Mouse (Mus musculus) cerebellum, adult 9-10 months (tissue): Measurements from ENCODE around the gene Itga8.
A peak's percentile ranks its signal among the peaks of the same experiment; 100 is the strongest.

Source experiments
- DNase-seq: peaks from one replicate; pipeline ENCODE4 v3.0.0; 2022

The Itga8 gene

DNA sequence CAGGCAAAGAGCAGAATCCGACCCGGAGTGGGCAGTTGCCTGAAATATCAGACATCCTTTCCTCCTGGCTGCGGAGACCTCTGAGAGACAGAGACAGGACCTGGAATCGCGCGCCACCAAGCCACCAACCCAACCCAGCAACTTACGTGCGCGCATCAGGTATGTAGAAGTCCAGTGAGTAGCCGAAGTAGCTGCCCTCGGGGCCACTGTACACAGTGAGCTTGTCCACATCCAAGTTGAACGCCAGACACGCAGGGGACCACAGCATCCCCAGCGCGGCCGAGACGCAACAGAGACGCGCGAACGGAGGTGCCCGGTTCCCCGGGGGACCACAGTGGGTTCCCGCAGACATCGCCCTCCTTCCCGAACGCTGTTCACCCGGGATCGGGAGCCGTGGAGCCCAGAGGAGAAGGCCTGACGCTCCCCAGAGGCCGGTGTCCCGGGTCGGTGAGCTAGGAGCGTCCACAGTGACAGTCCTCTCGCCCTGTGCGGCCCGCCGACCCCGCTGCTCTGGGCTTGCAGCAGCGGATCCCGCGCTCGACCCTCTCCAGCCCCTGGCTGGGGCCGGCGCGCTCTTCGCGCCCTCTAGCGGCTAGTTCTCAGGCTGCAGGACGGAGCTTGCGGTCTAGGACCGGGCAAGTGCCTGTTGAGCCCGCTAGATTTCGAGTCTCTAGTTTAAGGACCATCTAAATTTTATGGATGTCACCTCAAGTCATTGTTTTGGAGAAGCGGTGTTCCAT is at the start of gene Itga8:
Itga8 (minus strand) TSS at position 492 of the 740 bp plus-strand sequence.
- peak; percentile 28 for DNase-seq

DNA sequence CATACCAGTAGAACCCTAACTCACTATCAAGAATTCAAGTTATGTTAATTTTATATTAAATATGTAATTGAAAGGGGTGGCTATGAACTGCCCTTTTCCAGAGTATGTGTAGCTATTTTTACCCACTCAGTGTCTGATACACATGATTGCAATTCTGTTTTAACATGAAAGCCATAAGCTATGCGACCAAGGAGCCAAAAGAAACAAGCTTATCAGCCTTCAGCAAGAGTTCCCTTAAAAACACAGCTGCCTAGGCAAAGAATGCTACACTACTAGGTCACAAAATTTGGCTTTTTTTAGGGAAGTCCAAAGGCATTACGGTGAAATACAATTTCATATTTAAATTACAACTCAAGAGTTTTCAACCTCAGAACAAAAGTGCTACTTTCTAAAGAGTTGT is 47.2 kb upstream of the Itga8 start:
- DNase-seq = no peak

DNA sequence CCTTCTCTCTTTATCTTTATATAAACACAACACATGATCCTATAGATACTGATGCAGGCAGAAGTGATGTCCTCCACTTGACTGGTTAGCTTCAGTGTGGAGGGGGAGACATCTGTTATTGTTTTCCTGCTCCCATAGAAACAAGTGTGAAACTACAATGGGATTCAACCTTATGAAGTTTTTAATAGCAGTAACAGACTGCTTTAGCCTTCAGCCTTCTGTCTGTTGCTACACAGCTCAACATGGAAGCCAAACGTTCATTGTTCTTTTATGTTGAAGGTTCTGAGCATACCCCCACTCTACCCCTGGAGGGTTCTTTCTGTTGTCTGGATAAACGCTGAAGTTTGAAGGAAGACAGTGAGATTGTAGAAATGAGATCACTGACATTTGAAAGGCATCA is 30.2 kb upstream of the Itga8 start:
- DNase-seq = no peak

DNA sequence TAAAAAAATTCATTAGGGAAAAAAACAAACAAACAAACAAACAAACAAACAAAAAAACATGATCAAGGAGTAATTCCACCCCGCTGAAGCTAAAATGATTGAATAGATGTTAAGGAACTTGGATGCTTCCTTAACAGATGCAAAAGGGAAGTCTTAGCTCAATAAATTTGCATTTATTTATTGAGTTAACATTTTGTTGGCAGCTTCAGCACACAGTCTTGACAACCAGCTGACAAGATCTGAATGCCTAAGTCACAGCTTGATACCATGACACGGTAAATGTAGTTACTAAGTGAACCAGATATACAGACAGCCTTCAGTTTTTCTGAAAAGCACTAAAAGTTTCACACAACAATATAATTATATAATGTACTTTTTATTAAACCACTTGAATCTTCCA is 27.9 kb upstream of the Itga8 start:
- no peak for DNase-seq

DNA sequence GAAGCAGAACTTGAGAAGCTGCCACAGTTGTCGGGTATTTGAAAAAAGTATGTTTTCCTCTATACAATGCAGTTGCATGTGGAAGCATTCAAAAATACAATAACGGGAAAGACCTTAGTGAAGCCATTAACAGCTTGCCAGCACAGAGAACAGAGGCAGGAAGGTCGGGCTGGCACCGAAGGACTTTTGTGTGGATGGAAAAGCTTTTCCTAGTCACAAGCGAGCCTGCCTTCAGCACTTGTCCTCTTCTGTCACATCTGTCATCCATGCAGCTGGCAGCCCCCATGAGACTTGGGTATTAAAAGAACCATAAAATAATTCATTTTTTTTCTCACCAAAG is 27.3 kb upstream of the Itga8 start:
- DNase-seq = no peak

DNA sequence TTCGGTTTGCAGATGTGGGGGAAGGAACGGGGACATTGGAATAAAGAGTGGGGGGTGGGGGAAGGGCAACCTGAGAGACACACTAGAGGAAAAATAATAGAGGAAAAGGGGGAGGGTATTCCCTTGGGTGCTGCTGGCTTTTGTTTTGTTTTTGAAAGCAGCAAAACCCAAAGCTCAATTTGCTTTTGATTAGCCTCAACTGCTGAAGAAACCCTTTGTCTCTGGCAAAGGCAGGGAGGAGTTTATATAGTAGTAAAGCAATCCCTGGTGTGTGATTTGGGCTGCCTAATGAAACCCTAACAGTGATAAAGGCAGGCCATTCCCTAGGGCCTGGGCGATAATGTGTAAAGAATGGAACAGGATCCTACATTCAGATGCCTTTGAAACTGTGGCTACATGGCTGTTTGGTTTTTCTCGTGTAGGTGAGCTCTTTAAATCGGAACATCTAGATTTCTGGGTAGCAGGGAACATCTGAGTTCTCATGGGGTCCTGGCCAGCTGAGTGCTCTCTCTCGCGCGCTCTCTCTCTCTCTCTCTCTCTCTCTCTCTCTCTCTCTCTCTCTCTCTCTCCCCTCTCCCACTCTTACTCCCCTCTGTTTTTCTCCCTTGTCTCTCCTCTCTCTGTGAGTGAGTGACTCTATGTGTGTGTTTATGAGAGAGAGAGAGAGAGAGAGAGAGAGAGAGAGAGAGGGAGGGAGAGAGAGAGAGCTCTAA is 26.8 kb upstream of the Itga8 start:
- no peak for DNase-seq

DNA sequence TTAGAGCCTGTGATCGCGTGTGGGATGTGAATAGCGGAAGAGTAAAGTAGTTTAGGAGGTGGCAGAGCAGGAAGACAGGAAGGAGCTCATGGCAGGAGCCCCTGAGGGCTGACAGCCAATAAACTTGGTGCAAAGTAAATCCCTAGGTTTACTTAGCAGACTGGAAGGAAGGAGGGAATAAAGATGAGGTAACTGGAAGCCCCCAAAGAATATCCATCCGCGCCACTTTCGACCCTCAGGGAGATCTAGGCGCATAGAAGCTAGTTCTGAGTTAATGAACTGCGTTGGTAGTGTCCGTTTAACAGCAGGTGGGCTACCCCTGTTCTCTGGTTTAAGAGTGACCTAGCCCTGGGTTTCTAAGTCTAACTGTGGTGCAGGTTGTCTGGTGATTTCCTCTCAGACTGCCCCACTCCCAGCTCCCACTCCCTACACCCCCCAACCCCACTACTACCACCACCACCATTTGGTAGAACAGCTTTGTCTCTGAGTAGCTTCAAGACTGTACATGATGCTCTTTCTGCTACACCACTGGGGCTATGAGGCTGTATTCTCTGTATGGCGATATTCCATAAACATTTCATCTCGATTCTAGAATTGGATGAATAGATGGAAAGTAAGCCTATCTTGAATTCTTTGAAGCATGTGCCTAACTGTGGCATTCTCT is 26.1 kb upstream of the Itga8 start:
- DNase-seq = no peak

DNA sequence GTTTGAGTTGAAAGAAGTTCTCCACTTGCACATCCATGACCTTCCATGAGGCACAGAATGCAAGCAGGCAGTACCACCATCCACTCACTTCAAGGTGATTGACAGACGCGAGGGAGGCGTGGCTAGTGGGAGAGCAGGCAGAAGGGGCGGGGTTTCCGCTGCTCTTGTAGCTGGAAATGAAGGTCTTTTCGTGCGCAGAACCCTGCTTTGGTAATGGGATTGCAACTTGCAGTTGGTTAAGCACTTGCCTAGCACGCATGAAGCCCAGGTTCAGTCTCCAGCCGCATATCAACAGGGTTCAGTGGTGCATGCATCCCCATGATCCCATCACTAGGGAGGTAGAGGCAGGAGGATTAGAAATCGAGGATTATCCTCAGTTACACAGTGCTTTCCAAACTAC is 25.5 kb upstream of the Itga8 start:
- DNase-seq = no peak

DNA sequence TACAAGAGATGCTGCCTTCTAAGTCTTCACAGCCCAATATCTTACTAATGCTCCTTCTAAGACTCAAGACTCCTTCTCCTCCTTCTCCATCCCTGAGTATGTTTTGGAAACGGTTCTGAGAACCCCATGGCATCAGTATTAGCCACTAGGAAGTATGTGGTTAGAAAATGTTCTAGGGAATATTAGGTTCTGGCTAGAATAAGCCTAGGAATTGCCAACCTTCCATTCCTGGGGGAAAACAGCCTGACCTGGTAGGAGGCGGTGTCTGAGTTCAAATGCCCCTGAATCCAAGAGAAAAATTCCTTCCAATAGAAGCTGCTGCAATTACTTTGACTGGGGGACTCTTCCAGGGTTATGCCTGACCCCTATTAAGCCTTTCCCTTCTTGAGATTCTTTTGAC is 24.1 kb upstream of the Itga8 start:
- no peak for DNase-seq

DNA sequence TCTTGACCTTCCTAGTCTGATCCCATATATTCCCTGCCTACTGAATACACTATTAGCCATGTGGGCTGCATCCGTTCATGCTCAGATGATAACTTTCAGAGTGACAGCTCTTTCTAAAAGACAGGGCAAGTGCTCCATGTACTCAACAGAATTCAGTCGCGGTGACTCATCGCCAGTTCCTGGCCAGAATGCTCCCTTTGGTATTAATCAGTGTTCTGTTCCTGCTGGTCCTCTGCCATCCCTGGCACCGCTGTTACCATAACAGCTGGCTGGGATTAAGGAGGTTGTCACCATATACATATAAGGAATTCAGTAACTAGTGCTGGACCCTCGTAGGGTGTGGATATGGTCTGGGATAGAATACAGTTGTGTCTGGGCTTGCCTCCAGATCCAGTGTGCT is 23.7 kb upstream of the Itga8 start:
- no peak for DNase-seq

DNA sequence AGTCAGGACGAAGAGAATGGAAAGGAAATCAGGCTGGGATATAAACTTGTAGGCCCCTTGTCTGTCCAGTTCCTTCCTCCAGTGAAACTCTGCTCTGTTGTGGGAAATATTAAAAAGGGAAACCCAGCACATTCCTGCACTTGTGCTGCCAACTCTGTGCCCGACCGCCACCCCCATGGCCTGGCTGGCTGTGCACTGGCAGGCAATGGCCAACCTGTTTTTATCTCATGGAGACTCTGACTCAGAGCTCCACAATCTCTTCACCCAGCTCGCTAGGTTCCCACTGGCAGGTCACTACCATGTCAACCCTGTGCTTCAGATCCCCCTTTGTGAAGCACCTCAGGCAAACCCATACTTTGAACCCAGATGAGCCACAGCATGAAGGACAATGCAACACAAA is 19.2 kb upstream of the Itga8 start:
- no peak for DNase-seq

DNA sequence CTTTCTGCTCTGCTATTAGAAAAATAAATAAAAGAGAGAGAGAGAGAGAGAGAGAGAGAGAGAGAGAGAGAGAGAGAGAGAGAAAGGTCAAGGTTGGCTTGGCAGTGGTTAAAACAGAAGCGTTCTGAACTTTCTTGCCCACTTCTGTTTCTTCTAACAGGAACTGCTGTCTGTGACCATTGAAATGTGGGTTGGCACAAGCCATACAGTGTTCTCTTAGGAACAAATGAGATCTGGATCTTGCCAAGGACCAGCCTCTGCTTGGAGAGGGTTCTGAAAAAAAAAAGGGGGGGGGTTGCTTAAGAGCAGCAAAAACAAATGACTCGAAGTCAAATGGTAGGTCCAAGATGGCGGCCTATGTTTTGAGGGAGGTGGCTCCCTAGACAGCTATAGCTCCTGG is 17.0 kb upstream of the Itga8 start:
- DNase-seq = no peak

DNA sequence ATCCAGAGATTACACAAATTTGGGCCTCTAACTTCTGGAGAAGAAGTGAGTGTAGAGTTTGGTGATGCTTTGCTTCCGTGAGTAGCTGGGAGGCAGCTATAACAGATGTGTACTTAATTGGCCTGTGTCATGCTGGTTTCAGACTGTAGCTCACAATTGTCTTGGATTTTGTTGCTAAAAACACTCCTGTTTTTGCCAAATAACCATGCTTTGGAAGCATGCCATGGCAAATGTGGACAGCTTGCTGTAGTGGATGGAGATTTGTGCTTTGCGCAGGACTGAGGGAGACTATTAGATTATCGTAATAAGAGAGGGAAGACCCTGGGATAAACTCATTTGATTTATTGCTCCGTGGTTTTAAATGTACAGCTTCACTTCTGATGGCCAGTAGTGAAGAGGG is 16.3 kb upstream of the Itga8 start:
- no peak for DNase-seq

DNA sequence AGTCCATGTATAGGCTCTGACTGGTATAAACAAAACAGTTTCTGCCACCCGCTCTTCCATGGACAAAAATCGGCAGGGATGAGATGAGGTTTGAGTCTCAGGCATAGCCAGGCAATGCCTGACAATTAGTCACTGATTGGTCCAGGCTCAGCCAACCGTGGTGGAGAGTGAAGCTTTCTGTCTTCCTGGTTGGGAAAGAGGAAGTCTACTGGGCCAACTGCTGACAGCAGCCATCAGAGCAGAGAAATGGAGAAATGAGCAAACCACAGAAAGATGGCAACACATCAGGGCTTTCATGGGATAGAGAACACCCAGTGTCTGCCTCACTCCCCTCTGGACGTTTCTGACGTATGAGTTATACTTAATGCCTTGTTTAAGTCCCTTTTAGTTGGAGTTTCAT is 15.6 kb upstream of the Itga8 start:
- DNase-seq = no peak

DNA sequence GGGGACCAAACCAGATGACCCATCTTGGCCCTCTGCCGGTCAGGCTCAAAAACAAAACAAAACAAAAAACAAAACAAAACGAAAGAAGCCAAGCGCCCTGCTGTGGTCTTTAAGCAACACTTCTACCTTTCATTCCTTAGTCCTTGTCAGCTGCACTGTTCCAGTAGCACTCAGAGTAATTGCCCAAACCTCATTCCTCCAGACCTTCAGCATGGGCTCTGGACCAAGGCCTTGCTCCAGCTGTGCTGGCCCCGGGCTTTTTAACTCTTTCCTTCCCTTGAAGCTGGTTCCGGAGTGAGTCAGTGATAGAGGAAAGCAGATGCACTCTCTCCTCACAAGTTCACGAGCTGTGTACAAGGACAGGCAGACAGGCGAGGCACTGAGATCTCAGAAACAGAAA is 14.6 kb upstream of the Itga8 start:
- DNase-seq = no peak

DNA sequence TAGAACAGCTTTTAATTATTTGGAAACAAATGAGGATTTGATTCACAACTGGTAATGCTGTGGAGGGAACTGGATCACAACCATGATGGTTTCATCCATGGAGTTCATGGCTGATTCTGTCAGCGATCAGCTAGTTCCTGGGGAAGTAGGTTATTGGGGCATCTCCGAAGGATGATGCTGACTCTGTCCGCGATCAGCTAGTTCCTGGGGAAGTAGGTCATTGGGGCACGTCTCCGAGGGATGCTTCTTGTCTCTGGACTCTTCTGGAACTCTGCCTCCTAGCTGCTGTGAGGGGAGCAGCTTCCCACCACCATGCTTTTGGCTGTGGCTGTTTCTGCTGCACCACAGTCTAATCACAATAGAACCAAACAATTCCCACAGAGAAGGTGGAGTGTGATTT is 12.3 kb upstream of the Itga8 start:
- DNase-seq = no peak

DNA sequence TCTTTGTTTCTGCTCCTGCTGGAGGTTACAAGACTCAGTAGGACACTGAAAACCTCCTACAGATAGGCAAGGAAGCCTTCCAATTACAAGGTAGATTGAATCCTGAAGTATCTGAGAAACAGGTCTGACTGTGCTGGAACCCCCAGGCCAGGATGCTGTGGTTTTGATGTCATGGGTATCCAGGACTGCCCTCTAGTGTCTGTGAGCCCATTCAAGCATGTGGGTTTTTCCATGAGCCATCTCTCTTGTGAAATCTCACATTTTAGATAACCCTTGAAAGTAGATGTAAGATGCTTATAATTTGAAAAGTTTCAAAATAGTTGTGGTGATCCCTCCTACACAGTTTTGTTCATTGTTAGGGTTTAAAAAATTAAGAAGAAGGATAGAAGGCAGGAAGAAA is 6.7 kb upstream of the Itga8 start:
- no peak for DNase-seq

DNA sequence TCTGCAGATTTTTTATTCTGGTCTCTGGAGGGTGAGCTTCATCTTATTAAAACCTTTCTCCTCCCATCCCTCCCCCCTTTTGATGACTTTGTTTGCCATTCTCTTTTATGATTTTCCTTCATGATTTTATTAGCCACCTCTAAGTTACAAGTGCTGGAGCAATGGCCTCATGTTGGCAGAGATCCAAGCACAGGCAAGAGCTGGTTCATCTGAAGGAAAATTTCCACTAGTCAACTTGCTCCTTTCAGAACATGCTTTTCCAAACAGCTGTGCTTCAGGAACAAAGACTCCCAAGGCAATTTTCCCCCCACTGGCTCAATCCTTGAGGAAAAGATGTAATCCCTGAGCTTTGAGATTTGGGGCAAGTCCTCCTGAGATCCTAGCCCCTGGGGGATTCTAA is 5.6 kb upstream of the Itga8 start:
- no peak for DNase-seq

DNA sequence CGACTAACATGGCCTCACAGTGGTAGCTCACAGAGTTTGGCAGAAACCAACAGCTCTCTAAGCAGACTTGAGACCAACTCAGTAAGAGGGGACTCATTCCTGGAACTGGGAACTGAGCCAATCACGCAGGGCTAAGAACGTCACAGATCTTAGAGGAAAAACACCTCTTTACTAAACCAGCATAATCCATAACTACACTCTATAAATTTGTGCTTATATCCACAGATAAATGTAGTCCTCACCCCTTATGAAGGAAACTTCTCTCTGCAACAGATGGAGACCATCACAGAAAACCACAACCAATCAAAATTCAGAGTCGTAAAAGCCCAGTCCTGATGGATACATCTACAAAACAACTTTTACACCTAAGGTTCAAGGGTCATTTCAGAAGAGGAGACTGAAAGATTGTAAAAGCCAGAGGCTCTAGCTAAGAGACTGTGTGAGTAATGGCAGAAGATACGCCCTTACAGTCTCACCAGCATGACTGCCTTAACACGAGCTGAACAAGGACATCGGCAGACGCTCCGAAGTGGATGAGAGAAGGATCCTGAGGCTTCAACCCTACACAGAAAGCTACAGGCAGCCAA is 3.4 kb upstream of the Itga8 start:
- no peak for DNase-seq

DNA sequence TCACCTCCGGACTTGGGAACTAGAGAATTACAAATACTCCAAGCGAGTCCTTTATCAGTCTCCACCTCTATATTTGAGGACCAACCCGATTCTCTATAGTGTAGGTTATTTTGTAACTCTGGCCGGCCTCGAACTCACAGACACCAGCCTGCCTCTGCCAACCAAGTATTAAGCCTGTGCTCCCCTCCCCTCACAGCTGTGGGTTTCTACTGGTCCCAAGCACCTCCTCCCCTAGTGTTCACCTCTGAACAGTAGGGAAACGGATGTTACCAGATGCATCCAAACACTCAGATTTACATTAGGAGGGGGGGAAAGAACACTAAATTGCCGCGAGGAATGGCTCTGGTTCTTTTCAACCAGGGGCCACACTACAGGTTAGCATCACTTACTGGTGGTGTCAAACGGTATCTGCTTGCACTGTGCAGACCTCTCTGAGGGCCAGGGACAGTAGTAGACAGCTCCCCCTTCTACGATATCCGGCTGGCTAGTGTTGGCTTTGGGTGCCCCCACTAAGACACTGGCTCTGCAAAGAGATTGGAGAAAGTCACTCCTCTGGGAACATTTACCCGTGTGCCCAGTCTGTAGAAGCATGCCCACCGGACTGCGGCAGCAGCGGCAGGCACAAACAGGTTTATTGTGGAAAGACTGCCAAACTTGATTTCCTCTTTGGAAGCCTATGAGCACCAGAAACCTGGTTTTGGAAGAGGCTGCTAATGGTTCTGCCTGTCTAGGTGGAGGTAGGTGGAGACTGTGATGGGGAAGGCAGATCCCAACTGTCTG is 1.1 kb downstream of the Itga8 start:
- DNase-seq = no peak

DNA sequence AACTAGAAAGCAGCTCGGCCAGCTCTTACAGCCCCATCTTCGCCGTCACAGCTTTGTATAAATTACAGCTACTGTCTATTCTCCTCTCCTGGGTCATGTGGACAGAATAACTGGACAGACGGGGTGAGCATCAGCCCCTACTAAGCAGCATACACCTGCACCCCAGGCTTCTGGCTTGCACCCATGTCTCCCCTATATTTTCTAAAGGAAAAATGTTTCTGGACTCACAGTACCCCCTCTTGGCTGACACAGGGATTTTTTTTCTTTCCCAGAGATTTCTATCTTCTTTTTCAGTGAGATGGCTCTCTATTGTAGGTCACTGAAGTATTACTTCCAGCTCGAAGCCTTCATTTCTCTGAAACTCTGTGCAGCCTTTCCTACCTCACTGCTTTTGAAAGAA is 4.4 kb downstream of the Itga8 start:
- DNase-seq = no peak

DNA sequence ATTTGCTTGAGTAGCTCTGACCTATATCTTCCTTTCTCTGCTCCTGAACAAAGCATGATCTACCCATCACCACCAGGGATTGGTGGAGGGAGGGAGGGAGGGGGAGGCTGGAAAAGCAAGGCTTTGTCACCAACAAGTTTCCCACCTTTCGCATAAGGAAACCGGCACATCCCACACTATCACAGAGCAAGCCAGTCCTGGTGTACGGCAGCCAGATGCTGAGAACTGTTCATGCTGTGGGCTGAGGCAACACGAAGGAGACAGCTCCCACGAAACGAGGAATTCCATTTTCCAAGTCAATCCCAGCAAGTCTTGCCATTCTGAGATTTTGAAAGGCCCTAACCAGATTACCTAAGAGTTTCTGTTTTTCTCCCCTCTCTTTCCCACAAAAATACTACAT is 6.6 kb downstream of the Itga8 start:
- no peak for DNase-seq

DNA sequence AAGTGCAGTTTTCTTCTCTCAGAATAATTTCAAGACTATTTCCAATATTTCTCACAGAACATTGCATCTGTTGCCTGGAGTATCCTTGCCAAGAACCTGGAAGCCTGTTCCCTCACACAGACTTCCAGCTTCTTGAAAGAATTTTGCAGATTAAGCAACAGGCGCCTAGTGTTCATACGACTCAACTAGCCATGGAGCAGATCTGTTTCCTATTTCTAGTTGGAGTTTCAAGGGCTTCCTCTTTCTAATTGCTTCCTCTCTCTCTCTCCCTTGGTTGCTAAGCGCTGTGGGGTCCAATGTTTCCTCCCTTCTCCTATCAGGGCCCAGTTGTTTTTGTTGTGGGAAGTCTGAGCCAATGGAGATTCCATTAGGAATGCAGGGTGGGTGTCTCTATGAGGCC is 7.7 kb downstream of the Itga8 start:
- DNase-seq = no peak
